Mouse (Mus musculus) liver, postnatal 0 days (tissue): Measurements from ENCODE around the gene Arl3.

ENCODE experiments used
- CTCF ChIP-seq: sonication (generic); IDR thresholded peaks from 2 replicates; pipeline ENCODE4 v1.5.1; 2016; ENCODE audit warnings: antibody characterized with exemption, low read depth
- EP300 ChIP-seq: IDR thresholded peaks from 2 replicates; pipeline ENCODE4 v1.6.1; 2016; ENCODE audit warnings: antibody characterized with exemption, low read depth, mild to moderate bottlenecking

GRCm38 (mm10) chr19:46510824-46511223, 62.2 kb downstream of the Arl3 start:
- peak; percentile 72 for TF ChIP-seq CTCF
- TF ChIP-seq EP300 = no peak
